Mouse (Mus musculus) cerebellum, adult 2 months (tissue): ENCODE results near the gene Zbtb45.

Experiments used
- CTCF ChIP-seq: fragments of 200-500 bp; IDR thresholded peaks from 2 replicates; pipeline ENCODE4 v1.5.1; 2011; ENCODE audit warnings: low read depth, mild to moderate bottlenecking, control low read depth, low read length, moderate library complexity, borderline replicate concordance; ENCODE audit not compliant: insufficient read depth
- POLR2A ChIP-seq: fragments of 200-500 bp; IDR thresholded peaks from 2 replicates; pipeline ENCODE4 v1.6.1; 2011; ENCODE audit warnings: low read length, control low read depth, borderline replicate concordance; ENCODE audit not compliant: insufficient read depth

- TF ChIP-seq CTCF: no peak; the same call in 1 of the 2 replicates
- TF ChIP-seq POLR2A: no peak
Observed at GRCm38 (mm10) chr7:13056913-13057700, 47.3 kb upstream of the Zbtb45 start.
